Mouse (Mus musculus): ENCODE results near the gene Agtpbp1. TPM values are rescaled to one million over a fixed set of nuclear protein-coding genes. Genes with fewer than 3 reads are reported as not detected.

Gene Agtpbp1
- polyA plus RNA-seq, 1 experiment: 82.5 TPM

DNA sequence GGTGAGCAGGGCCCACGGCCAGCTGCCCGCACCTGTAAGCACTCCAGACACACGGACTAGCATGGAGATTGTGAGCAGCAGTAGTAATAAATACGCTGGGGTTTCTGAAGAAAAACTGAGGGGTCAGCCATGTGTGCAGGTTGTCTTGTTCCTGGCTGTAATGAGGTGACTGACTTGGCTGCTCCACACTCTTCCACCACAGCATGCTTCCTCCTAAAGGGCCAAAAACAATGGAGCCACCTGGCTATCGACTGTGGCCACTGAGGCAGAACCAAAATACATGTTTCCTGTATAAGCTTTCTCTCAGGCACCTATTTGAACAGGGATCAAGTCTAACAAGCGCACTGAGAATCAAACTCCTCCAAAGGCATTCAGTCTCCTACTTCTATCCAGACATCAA is 49.3 kb downstream of the Agtpbp1 start:
- no peak overlapping the region for H3K4me3 ChIP-seq (ENCODE audit: control insufficient read depth, low read depth, low read length)
- no peak for TF ChIP-seq CTCF (IDR thresholded peaks at IDR 0.05; ENCODE audit: control insufficient read depth, insufficient read depth, insufficient replicate concordance, low read depth, low read length)
- no peak for TF ChIP-seq POLR2A (IDR thresholded peaks at IDR 0.05; ENCODE audit: control insufficient read depth, low read depth, low read length)
- H3K27me3 ChIP-seq (ENCODE audit: control insufficient read depth, insufficient read depth, low read length): no peaks in the 10 kb centered on the region
- H3K27ac ChIP-seq (ENCODE audit: control insufficient read depth, insufficient read depth, low read depth, low read length): no peak overlapping the region
- H3K4me1 ChIP-seq (ENCODE audit: control insufficient read depth, insufficient read depth, low read length): no peaks in the 10 kb centered on the region
- no peaks in the 10 kb centered on the region; the same call in none of the 2 replicates for H3K36me3 ChIP-seq (ENCODE audit: control insufficient read depth, insufficient read depth, low read length)

DNA sequence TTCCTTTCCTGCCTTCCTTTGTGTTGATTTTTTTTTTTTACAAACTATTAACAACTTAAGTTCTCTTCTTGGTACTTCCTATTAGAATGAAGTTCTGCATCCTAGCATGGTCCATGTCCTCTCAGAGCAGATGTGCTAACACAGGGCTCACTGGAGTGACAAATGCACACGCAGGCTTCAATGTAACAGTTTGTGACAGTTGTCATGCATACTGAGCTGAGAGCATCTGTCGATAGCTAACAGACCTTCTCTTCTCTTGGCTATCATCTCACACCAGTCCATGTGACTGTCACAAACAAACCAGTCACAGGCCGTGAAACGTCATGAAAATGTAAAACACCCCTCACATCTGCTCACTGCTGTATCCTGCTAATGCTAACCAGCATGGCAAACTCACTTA is 50.7 kb downstream of the Agtpbp1 start:
- Histone ChIP-seq H3K27me3 (ENCODE audit: control insufficient read depth, insufficient read depth, low read length) (no peaks in the 10 kb centered on the region), H3K27ac (ENCODE audit: control insufficient read depth, insufficient read depth, low read depth, low read length) (no peak overlapping the region), H3K4me3 (ENCODE audit: control insufficient read depth, low read depth, low read length) (no peak overlapping the region), H3K36me3 (ENCODE audit: control insufficient read depth, insufficient read depth, low read length) (no peaks in the 10 kb centered on the region; the same call in none of the 2 replicates), H3K4me1 (ENCODE audit: control insufficient read depth, insufficient read depth, low read length) (no peaks in the 10 kb centered on the region)
- TF ChIP-seq POLR2A (IDR thresholded peaks at IDR 0.05; ENCODE audit: control insufficient read depth, low read depth, low read length) (no peak), CTCF (IDR thresholded peaks at IDR 0.05; ENCODE audit: control insufficient read depth, insufficient read depth, insufficient replicate concordance, low read depth, low read length) (no peak)

DNA sequence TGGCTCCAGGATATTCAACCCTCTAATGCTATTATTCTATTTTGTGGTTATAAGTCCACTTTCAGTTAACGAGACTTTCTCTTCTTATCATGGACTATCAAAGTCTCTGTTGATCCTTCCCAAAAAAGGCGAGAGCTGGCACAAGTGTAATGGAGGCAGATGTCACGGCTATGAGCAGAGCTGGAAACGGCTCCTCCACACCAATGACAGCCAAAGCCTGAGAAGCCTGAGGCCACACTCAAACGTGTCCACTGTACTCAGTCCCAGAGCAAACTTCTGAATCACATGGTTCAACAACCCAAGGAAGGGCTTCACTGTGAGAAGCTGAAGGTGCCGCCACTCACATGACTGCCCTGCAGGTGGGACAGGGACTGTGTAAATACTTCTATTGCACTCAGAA is 51.7 kb downstream of the Agtpbp1 start:
- H3K36me3 ChIP-seq (ENCODE audit: control insufficient read depth, insufficient read depth, low read length): no peaks in the 10 kb centered on the region; the same call in none of the 2 replicates
- H3K27me3 ChIP-seq (ENCODE audit: control insufficient read depth, insufficient read depth, low read length): no peaks in the 10 kb centered on the region
- no peak overlapping the region for H3K4me3 ChIP-seq (ENCODE audit: control insufficient read depth, low read depth, low read length)
- H3K27ac ChIP-seq (ENCODE audit: control insufficient read depth, insufficient read depth, low read depth, low read length): no peak overlapping the region
- H3K4me1 ChIP-seq (ENCODE audit: control insufficient read depth, insufficient read depth, low read length): no peaks in the 10 kb centered on the region
- TF ChIP-seq POLR2A (IDR thresholded peaks at IDR 0.05; ENCODE audit: control insufficient read depth, low read depth, low read length) (no peak), CTCF (IDR thresholded peaks at IDR 0.05; ENCODE audit: control insufficient read depth, insufficient read depth, insufficient replicate concordance, low read depth, low read length) (no peak)

DNA sequence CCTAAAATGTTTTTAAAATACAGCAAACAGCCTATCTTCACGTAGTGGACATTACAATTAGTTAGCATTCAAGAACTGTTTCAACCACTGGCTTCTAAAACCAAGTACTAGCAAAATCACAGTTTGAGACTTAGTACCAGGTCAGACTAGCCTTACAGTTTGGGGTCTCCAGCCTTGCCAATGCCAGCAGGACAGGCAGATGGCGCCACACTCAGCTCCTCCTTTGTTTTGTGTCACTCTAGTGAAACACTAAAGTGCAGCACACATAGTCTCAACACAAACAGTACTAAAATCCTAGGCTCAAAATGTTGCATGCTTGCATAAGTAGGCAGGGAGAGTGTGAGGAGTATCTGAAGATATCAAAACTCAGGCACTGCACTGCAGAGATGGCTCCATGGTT is 53.8 kb downstream of the Agtpbp1 start:
- H3K4me3 ChIP-seq (ENCODE audit: control insufficient read depth, low read depth, low read length): no peak overlapping the region
- TF ChIP-seq CTCF (IDR thresholded peaks at IDR 0.05; ENCODE audit: control insufficient read depth, insufficient read depth, insufficient replicate concordance, low read depth, low read length) (no peak), POLR2A (IDR thresholded peaks at IDR 0.05; ENCODE audit: control insufficient read depth, low read depth, low read length) (no peak)

DNA sequence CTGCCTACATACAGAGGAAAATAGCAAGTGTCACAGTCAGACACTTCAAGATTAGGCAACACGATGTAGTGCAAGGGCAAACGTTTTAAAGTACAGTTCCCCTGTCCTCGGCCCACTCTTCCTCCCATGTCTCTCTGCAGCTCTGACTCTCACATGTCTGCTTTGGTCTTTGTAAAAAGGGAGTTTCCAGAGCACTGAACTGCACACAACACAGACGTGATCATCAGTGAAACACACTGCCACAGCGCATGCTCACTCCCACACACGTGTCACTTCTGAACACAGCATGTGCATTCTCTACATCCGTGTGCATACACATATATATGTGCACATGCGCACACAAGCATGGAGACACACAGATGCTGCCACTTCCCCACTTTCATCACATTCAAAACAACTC is 54.5 kb downstream of the Agtpbp1 start:
- no peak for TF ChIP-seq CTCF (IDR thresholded peaks at IDR 0.05; ENCODE audit: control insufficient read depth, insufficient read depth, insufficient replicate concordance, low read depth, low read length)
- TF ChIP-seq POLR2A (IDR thresholded peaks at IDR 0.05; ENCODE audit: control insufficient read depth, low read depth, low read length): no peak
- H3K27me3 ChIP-seq (ENCODE audit: control insufficient read depth, insufficient read depth, low read length): no peaks in the 10 kb centered on the region
- no peaks in the 10 kb centered on the region for H3K4me1 ChIP-seq (ENCODE audit: control insufficient read depth, insufficient read depth, low read length)
- no peak overlapping the region for H3K4me3 ChIP-seq (ENCODE audit: control insufficient read depth, low read depth, low read length)
- H3K36me3 ChIP-seq (ENCODE audit: control insufficient read depth, insufficient read depth, low read length): no peaks in the 10 kb centered on the region; the same call in none of the 2 replicates
- no peak overlapping the region for H3K27ac ChIP-seq (ENCODE audit: control insufficient read depth, insufficient read depth, low read depth, low read length)

More for the DNA sequence above, 53.8 kb downstream of the Agtpbp1 start:
- H3K27ac ChIP-seq (ENCODE audit: control insufficient read depth, insufficient read depth, low read depth, low read length): no peak overlapping the region
- H3K27me3 ChIP-seq (ENCODE audit: control insufficient read depth, insufficient read depth, low read length): no peaks in the 10 kb centered on the region
- no peaks in the 10 kb centered on the region for H3K4me1 ChIP-seq (ENCODE audit: control insufficient read depth, insufficient read depth, low read length)
- no peaks in the 10 kb centered on the region; the same call in none of the 2 replicates for H3K36me3 ChIP-seq (ENCODE audit: control insufficient read depth, insufficient read depth, low read length)

DNA sequence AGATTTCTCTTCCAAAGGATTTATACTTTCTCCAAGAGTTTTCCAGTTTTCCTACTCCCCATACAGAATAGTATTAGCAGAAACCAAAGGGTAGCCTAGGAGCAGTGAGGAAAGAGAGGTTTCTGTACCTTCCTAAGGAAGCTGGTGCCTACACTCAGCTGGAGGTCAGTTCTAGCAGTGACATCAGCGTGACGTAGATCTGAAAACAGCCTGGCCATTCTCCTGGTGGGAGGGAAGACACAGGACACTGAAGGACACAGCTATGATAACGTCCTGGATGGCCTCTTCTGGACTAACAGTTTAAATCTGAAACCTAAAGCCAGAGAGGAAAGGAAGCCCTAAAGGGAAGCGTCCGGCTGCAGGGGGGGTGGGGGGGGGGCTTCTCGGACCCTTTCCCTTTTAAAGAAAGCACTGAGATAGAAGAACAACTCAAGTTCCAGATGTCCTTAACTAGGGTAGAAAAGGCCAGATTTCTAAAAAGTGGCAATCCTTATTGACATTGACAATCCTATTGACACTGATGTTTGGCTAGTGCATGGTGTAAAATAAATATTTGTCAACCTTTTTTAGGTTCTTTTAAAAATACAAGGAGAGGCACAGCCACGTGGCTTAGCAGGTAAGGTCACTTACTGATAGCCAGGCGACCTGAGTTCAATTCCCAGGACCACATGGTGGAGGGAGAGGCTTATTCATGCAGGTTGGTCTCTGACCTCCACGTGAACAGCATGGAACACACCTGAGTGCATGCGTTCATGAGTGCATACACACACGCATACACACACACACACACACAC is 63.6 kb downstream of the Agtpbp1 start:
- no peak for TF ChIP-seq CTCF (IDR thresholded peaks at IDR 0.05; ENCODE audit: control insufficient read depth, insufficient read depth, insufficient replicate concordance, low read depth, low read length)
- TF ChIP-seq POLR2A (IDR thresholded peaks at IDR 0.05; ENCODE audit: control insufficient read depth, low read depth, low read length): no peak
- Histone ChIP-seq H3K27ac (ENCODE audit: control insufficient read depth, insufficient read depth, low read depth, low read length) (no peak overlapping the region), H3K36me3 (ENCODE audit: control insufficient read depth, insufficient read depth, low read length) (peaks cover 3% of the 10 kb centered on the region), H3K4me3 (ENCODE audit: control insufficient read depth, low read depth, low read length) (no peak overlapping the region), H3K4me1 (ENCODE audit: control insufficient read depth, insufficient read depth, low read length) (no peaks in the 10 kb centered on the region), H3K27me3 (ENCODE audit: control insufficient read depth, insufficient read depth, low read length) (no peaks in the 10 kb centered on the region)

DNA sequence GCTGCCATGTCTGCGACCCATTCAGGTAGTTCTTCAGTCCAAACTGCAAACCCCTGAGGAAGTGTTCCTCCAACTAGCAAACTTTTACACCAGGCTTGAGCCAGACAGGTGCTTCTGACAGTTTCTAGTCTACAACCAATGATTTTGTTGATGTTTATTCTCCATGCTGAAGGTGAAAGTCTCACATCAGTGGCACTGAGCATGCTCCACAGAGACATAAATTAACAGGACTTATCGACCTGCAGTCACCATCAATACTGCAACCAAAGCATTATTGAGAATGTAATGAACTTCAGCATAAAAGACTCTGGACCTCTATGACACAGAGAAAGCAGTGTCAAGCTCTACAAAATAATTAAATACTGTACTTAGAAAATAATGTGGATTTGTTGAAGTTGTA is 64.2 kb downstream of the Agtpbp1 start:
- TF ChIP-seq CTCF (IDR thresholded peaks at IDR 0.05; ENCODE audit: control insufficient read depth, insufficient read depth, insufficient replicate concordance, low read depth, low read length) (no peak), POLR2A (IDR thresholded peaks at IDR 0.05; ENCODE audit: control insufficient read depth, low read depth, low read length) (no peak)
- Histone ChIP-seq H3K4me1 (ENCODE audit: control insufficient read depth, insufficient read depth, low read length) (no peaks in the 10 kb centered on the region), H3K36me3 (ENCODE audit: control insufficient read depth, insufficient read depth, low read length) (peaks cover 3% of the 10 kb centered on the region), H3K4me3 (ENCODE audit: control insufficient read depth, low read depth, low read length) (no peak overlapping the region), H3K27me3 (ENCODE audit: control insufficient read depth, insufficient read depth, low read length) (no peaks in the 10 kb centered on the region), H3K27ac (ENCODE audit: control insufficient read depth, insufficient read depth, low read depth, low read length) (no peak overlapping the region)
